Mouse (Mus musculus): Measurements from ENCODE around the gene Car8. TPM values are rescaled to one million over a fixed set of nuclear protein-coding genes. Genes with fewer than 3 reads are reported as not detected.

Car8 gene
- total and polyA plus RNA-seq, 3 experiments, result 0.31 TPM; not detected in 1

GRCm38 (mm10) chr4:8239699-8240098 lies 858 bp upstream of the Car8 start:
- no peak overlapping the region for H3K9ac ChIP-seq (ENCODE audit: control insufficient read depth, low read depth, low read length, poor library complexity, severe bottlenecking)
- H3K9me3 ChIP-seq (replicated peaks; ENCODE audit: insufficient read depth, low read length), result no peaks in the 10 kb centered on the region
- no peaks in the 10 kb centered on the region for H3K4me1 ChIP-seq (ENCODE audit: control insufficient read depth in 1 of 2, insufficient read depth in 2 of 2, low read length in 2 of 2)
- DNase-seq (ENCODE audit: low read depth, low spot score), result no peak
- no peaks in the 10 kb centered on the region for H3K79me2 ChIP-seq (ENCODE audit: control insufficient read depth, insufficient read depth, low read length, poor library complexity)
- no peak overlapping the region for H3K27ac ChIP-seq (ENCODE audit: control insufficient read depth, low read depth, low read length)
- no peaks in the 10 kb centered on the region for H3K27me3 ChIP-seq (ENCODE audit: control insufficient read depth in 1 of 2, insufficient read depth in 2 of 2, low read length in 2 of 2)
- TF ChIP-seq MYC (IDR thresholded peaks at IDR 0.05; ENCODE audit: low read depth, low read length), result no peak
- TF ChIP-seq ZKSCAN1 (IDR thresholded peaks at IDR 0.05; ENCODE audit: low read depth, low read length), result no peak
- no peaks in the 10 kb centered on the region for H3K36me3 ChIP-seq (ENCODE audit: control insufficient read depth in 1 of 2, insufficient read depth in 2 of 2, low read length in 2 of 2)
- no peak overlapping the region for H3K4me3 ChIP-seq (ENCODE audit: control insufficient read depth in 1 of 2, insufficient read depth in 1 of 2, low read depth in 2 of 2, low read length in 2 of 2)

GRCm38 (mm10) chr4:8239306-8239670 lies 447 bp upstream of the Car8 start:
- no peak overlapping the region for H3K4me3 ChIP-seq (ENCODE audit: control insufficient read depth in 1 of 2, insufficient read depth in 1 of 2, low read depth in 2 of 2, low read length in 2 of 2)
- H3K79me2 ChIP-seq (ENCODE audit: control insufficient read depth, insufficient read depth, low read length, poor library complexity), result no peaks in the 10 kb centered on the region
- no peaks in the 10 kb centered on the region for H3K36me3 ChIP-seq (ENCODE audit: control insufficient read depth in 1 of 2, insufficient read depth in 2 of 2, low read length in 2 of 2)
- H3K9me3 ChIP-seq (replicated peaks; ENCODE audit: insufficient read depth, low read length), result no peaks in the 10 kb centered on the region
- no peak overlapping the region for H3K27ac ChIP-seq (ENCODE audit: control insufficient read depth, low read depth, low read length)
- no peaks in the 10 kb centered on the region for H3K4me1 ChIP-seq (ENCODE audit: control insufficient read depth in 1 of 2, insufficient read depth in 2 of 2, low read length in 2 of 2)
- DNase-seq (ENCODE audit: low read depth, low spot score), result no peak
- no peaks in the 10 kb centered on the region for H3K27me3 ChIP-seq (ENCODE audit: control insufficient read depth in 1 of 2, insufficient read depth in 2 of 2, low read length in 2 of 2)
- no peak overlapping the region for H3K9ac ChIP-seq (ENCODE audit: control insufficient read depth, low read depth, low read length, poor library complexity, severe bottlenecking)
- TF ChIP-seq USF1 (IDR thresholded peaks at IDR 0.05; ENCODE audit: low read depth, low read length) (no peak), ZNF384 (IDR thresholded peaks at IDR 0.05; ENCODE audit: low read depth, low read length) (no peak), NELFE (IDR thresholded peaks at IDR 0.05; ENCODE audit: low read depth, low read length) (no peak), E2F4 (IDR thresholded peaks at IDR 0.05; ENCODE audit: borderline replicate concordance, low read depth, low read length) (no peak), EP300 (IDR thresholded peaks at IDR 0.05; ENCODE audit: low read depth in 1 of 2, low read length in 2 of 2) (no peak), ELF1 (IDR thresholded peaks at IDR 0.05; ENCODE audit: low read depth, low read length) (no peak), TBP (IDR thresholded peaks at IDR 0.05; ENCODE audit: low read depth, low read length) (no peak), TCF12 (IDR thresholded peaks at IDR 0.05; ENCODE audit: low read depth, low read length) (no peak), MAFK (IDR thresholded peaks at IDR 0.05; ENCODE audit: borderline replicate concordance, low read depth, low read length) (no peak), ETS1 (IDR thresholded peaks at IDR 0.05; ENCODE audit: low read depth, low read length) (no peak)

GRCm38 (mm10) chr4:8232393-8233111 lies 6.3 kb downstream of the Car8 start:
- H3K4me3 ChIP-seq (ENCODE audit: control insufficient read depth in 1 of 2, insufficient read depth in 1 of 2, low read depth in 2 of 2, low read length in 2 of 2), result no peak overlapping the region

More at GRCm38 (mm10) chr4:8232393-8233111, 6.3 kb downstream of the Car8 start:
- Histone ChIP-seq H3K27me3 (ENCODE audit: control insufficient read depth in 1 of 2, insufficient read depth in 2 of 2, low read length in 2 of 2) (no peaks in the 10 kb centered on the region; a peak in 1 of 4 replicates), H3K9ac (ENCODE audit: control insufficient read depth, low read depth, low read length, poor library complexity, severe bottlenecking) (no peak overlapping the region), H3K79me2 (ENCODE audit: control insufficient read depth, insufficient read depth, low read length, poor library complexity) (no peaks in the 10 kb centered on the region), H3K27ac (ENCODE audit: control insufficient read depth, low read depth, low read length) (no peak overlapping the region; the same call in 1 of the 2 replicates), H3K9me3 (replicated peaks; ENCODE audit: insufficient read depth, low read length) (no peaks in the 10 kb centered on the region), H3K4me1 (ENCODE audit: control insufficient read depth in 1 of 2, insufficient read depth in 2 of 2, low read length in 2 of 2) (no peaks in the 10 kb centered on the region), H3K36me3 (ENCODE audit: control insufficient read depth in 1 of 2, insufficient read depth in 2 of 2, low read length in 2 of 2) (no peaks in the 10 kb centered on the region)
- no peak for TF ChIP-seq USF2 (IDR thresholded peaks at IDR 0.05; ENCODE audit: borderline replicate concordance in 1 of 2, insufficient read depth in 1 of 2, low read depth in 1 of 2, low read length in 2 of 2)
- DNase-seq (ENCODE audit: low read depth, low spot score), result peak; percentile 28

Measured in MEL (cell line).